Mouse (Mus musculus) lung, postnatal 0 days (tissue): ENCODE results near the gene Taok3. TPM values are rescaled to one million over a fixed set of nuclear protein-coding genes. Genes with fewer than 3 reads are reported as not detected.

Experiments
- ATAC-seq: fragments of 200-750 bp; cut with Nextera tagmentation; 2 replicates; pipeline ENCODE4 v1.8.0; 2017; ENCODE audit warnings: moderate library complexity
- DNase-seq: peaks from one replicate; pipeline ENCODE4 v3.0.0-alpha.2; 2016; ENCODE audit warnings: low spot score
- H3K27ac ChIP-seq: fragments of 300-500 bp; sonication (generic); 2 replicates; pipeline ENCODE4 v1.5.1; 2014; ENCODE audit warnings: antibody characterized with exemption, mild to moderate bottlenecking, low read length, mixed read lengths
- H3K27me3 ChIP-seq: fragments of 300-500 bp; sonication (generic); replicated peaks from 2 replicates; pipeline ENCODE4 v1.6.1; 2014; ENCODE audit warnings: low read length, mixed read lengths; ENCODE audit not compliant: insufficient read depth
- H3K36me3 ChIP-seq: fragments of 300-500 bp; sonication (generic); 2 replicates; pipeline ENCODE4 v1.6.1; 2014; ENCODE audit warnings: low read length, mixed read lengths; ENCODE audit not compliant: insufficient read depth
- H3K4me1 ChIP-seq: fragments of 300-500 bp; sonication (generic); 2 replicates; pipeline ENCODE4 v1.6.1; 2014; ENCODE audit warnings: antibody characterized with exemption, low read depth, low read length, mixed read lengths; ENCODE audit not compliant: insufficient read depth
- H3K4me2 ChIP-seq: fragments of 300-500 bp; sonication (generic); replicated peaks from 2 replicates; pipeline ENCODE4 v1.6.1; 2014; ENCODE audit warnings: low read depth, mild to moderate bottlenecking, low read length, moderate library complexity, mixed read lengths
- H3K4me3 ChIP-seq: fragments of 300-500 bp; sonication (generic); 2 replicates; pipeline ENCODE4 v1.5.1; 2014; ENCODE audit warnings: low read depth, low read length
- H3K9ac ChIP-seq: fragments of 300-500 bp; sonication (generic); replicated peaks from 2 replicates; pipeline ENCODE4 v1.6.1; 2014; ENCODE audit warnings: low read depth, mild to moderate bottlenecking
- H3K9me3 ChIP-seq: fragments of 300-500 bp; sonication (generic); 2 replicates; pipeline ENCODE4 v1.6.1; 2016; ENCODE audit warnings: low read length, mixed read lengths
- CTCF ChIP-seq: IDR thresholded peaks from 2 replicates; pipeline ENCODE4 v1.5.1; 2016; ENCODE audit warnings: antibody characterized with exemption, mild to moderate bottlenecking
- EP300 ChIP-seq: IDR thresholded peaks from 2 replicates; pipeline ENCODE4 v1.6.1; 2016; ENCODE audit warnings: antibody characterized with exemption, mild to moderate bottlenecking, control low read depth
- WGBS: fragments of 180-500 bp; shearing (Covaris S2); extraction: QIAGEN DNeasy Blood & Tissue Kit; methylation state at CpG from one replicate; pipeline ENCODE4 v1.1.7; 2014; 5-methylcytosine and 5-hydroxymethylcytosine counted together
- polyA plus RNA-seq: library from polyadenylated mRNA; unstranded; fragments of >200 nt; fragmentation: Nextera tagmentation; extraction: Ambion mirVana; gene quantifications from 2 replicates; pipeline ENCODE4 v1.2.1, GENCODE M21; 2015

Taok3 gene
- polyA plus RNA-seq, 1 experiment from 2014 or later, result 55.5 TPM

DNA sequence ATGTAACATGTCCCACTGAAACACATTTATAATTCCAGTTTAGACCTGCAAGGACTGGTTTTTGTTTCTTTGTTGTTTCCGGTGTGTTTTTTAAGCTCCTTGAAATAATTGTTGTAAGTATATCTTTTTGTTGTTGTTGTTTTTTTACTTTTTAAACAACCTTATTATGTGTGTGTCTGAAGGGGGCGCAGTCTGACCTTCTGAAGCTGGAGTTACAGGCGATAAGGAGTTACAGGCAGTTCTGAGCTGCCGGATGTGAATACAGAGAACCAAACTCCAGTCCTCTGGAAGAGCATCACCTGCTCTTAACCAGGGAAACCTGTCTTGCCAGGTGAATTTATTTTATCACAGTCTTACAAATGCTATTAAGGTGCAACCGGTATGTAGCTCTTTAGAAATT, 185.8 kb downstream of the Taok3 start:
- no peaks in the 10 kb centered on the region for H3K27me3 ChIP-seq
- H3K9ac ChIP-seq, result no peak overlapping the region
- no peak for TF ChIP-seq EP300
- TF ChIP-seq CTCF, result peak; percentile 15
- H3K4me1 ChIP-seq, result no peaks in the 10 kb centered on the region
- no peak overlapping the region for H3K4me2 ChIP-seq
- no peak overlapping the region for H3K27ac ChIP-seq
- DNase-seq (no peak), ATAC-seq (no peak)
- H3K36me3 ChIP-seq, result no peaks in the 10 kb centered on the region
- no peaks in the 10 kb centered on the region for H3K9me3 ChIP-seq
- 82% methylated on average over 5 of the region's 5 CpGs for WGBS
- no peak overlapping the region for H3K4me3 ChIP-seq

DNA sequence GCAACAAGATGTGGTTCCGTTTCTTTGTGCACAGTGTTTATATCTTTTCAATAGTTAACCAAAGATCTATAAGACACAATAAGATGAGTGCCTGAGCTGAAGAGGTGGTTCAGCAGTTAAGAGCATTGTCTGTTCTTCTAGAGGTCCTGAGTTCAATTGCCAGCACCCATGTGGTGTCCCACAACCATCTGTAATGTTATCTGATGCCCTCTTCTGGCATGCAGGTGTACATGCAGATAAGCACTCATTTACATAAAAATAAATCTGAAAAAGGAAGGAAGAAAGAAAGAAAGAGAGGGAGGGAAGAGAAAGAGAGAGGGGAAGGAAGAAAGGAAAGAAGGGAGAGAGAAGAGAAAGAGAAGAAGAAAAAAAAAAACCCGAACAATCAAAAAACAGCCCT, 186.9 kb downstream of the Taok3 start:
- 86% methylated on average over 2 of the region's 2 CpGs for WGBS
- H3K36me3 ChIP-seq, result no peaks in the 10 kb centered on the region
- H3K9me3 ChIP-seq, result no peaks in the 10 kb centered on the region
- ATAC-seq (no peak), DNase-seq (no peak)
- H3K4me2 ChIP-seq, result no peak overlapping the region
- H3K27ac ChIP-seq, result no peak overlapping the region
- H3K4me1 ChIP-seq, result no peaks in the 10 kb centered on the region
- H3K9ac ChIP-seq, result no peak overlapping the region
- TF ChIP-seq CTCF, result 0 out of 2 replicates have a peak, but pooled peaks have one; percentile 30
- TF ChIP-seq EP300, result no peak
- no peak overlapping the region for H3K4me3 ChIP-seq
- H3K27me3 ChIP-seq, result no peaks in the 10 kb centered on the region

DNA sequence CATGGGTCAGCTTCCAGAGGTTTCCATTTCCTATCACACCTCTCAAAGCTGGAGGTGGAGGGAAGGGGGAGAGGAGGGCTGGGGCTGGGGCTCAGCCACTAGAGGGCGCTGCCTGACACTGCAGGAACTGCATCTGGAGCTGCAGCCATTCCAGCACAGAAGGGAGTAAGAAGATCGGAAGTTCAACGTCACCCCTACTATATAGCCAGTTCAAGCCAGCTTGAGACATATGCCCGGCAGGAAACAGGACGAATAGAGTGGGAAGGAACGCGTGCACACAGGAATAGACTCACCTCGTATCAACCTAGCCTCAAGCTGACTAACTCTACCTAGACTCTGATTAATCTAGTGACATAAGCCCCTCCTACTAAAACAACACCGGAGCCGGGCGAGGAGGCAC, 187.8 kb downstream of the Taok3 start:
- Histone ChIP-seq H3K9ac (no peak overlapping the region), H3K9me3 (no peaks in the 10 kb centered on the region), H3K4me3 (no peak overlapping the region), H3K36me3 (no peaks in the 10 kb centered on the region), H3K4me2 (no peak overlapping the region), H3K27me3 (no peaks in the 10 kb centered on the region), H3K27ac (no peak overlapping the region), H3K4me1 (no peaks in the 10 kb centered on the region)
- peak; percentile 86 for ATAC-seq
- TF ChIP-seq EP300, result no peak
- peak; percentile 89 for TF ChIP-seq CTCF
- WGBS, result 19% methylated on average over 11 of the region's 11 CpGs
- DNase-seq, result peak; percentile 83

DNA sequence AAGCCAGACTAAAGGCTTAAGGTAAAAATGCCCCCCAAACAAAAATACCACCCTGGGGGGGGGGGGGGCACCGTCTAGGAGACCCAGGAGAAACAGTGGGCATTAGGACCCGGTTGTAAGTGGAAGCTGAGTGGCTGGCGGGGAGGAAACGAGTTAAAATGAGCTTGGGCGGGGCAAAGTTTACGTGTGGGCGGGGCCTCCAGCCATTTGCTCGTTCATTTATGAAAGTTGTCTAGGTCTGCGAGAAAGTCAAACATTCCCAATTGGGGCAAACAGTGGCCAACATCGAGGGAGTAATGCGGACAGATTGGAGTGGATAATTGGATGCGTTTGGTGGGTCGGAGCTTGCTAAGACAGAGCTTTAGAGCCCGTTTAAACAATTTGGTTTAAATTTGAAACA, 193.5 kb downstream of the Taok3 start:
- peak; percentile 49 for ATAC-seq
- Histone ChIP-seq H3K9me3 (no peaks in the 10 kb centered on the region), H3K36me3 (no peaks in the 10 kb centered on the region), H3K9ac (no peak overlapping the region), H3K4me2 (peak overlapping the region; percentile 47), H3K27ac (peak overlapping the region; percentile 48), H3K27me3 (no peaks in the 10 kb centered on the region), H3K4me3 (peak overlapping the region; percentile 26), H3K4me1 (peaks cover 7% of the 10 kb centered on the region; the same call in 1 of the 2 replicates)
- DNase-seq, result peak; percentile 80
- TF ChIP-seq EP300 (no peak), CTCF (no peak)
- WGBS, result 10% methylated on average over 14 of the region's 14 CpGs

DNA sequence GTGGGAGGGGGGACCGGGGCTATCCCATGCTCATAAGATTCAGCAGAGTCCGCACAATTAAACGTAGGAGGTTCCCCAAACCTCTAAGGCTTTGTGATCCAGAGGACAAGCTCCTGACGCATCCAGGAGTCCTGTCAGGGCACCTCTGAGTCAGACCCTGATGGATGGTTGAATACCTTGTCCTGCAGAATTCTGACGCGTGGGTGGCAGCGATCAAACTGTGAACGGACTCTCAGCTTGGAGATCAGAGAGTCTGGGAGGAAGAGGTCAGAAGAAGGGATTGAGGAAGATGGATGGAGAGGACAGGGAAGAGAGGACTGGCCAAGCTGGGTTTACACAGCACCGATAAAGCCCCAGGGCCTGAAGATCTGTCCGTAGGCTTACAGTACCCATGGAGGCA, 194.0 kb downstream of the Taok3 start:
- peaks cover 7% of the 10 kb centered on the region; the same call in 1 of the 2 replicates for H3K4me1 ChIP-seq
- no peak for TF ChIP-seq CTCF
- TF ChIP-seq EP300, result no peak
- peak overlapping the region; percentile 26 for H3K4me3 ChIP-seq
- H3K9ac ChIP-seq, result no peak overlapping the region
- no peaks in the 10 kb centered on the region for H3K9me3 ChIP-seq
- peak overlapping the region; percentile 48 for H3K27ac ChIP-seq
- no peaks in the 10 kb centered on the region for H3K36me3 ChIP-seq
- ATAC-seq (no peak), DNase-seq (no peak)
- peak overlapping the region; percentile 47 for H3K4me2 ChIP-seq
- no peaks in the 10 kb centered on the region for H3K27me3 ChIP-seq
- WGBS, result 17% methylated on average over 10 of the region's 10 CpGs

DNA sequence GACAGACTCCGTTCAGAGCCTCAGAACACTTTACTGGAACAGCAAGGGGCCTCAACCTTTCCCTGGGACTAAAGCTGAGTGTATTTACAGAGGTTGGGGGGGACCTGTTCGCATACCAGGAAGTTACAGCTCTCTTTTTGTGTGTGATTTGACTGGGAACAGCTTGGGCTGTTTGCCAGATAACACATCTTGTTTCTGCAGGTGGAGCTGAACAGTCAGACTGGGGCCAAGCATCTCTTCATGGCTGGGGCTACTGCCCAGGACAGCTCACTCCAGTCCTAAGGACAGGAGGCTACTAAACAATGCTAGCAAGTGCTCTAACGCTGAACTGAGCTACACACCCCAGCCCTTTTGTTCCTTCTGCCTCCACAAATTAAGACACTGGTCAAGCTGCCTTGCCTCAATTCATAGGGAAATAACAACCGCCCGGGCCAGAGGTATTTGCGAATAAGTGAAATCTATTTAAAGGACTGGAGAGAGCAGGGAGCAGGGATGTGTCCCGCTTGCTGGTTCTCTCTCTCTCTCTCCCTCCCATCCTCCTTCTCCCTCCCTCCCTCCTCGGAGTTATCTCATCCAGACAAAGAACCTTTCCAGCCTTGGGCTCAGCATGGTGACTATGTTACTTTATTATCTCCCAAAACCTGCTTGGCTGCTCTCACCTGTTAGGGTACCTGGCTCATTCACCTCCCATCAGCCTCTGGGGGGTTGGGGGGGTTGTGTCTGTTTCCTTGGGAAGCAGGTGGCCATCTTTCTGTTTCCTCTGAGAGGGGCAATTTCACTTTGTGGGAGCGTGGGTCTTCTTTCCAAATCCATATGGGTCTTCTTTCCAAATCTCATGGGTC, 194.9 kb downstream of the Taok3 start:
- Histone ChIP-seq H3K4me2 (no peak overlapping the region), H3K9me3 (no peaks in the 10 kb centered on the region), H3K9ac (no peak overlapping the region), H3K36me3 (no peaks in the 10 kb centered on the region), H3K4me1 (peaks cover 7% of the 10 kb centered on the region; the same call in 1 of the 2 replicates), H3K4me3 (no peak overlapping the region), H3K27ac (peak overlapping the region; percentile 48), H3K27me3 (no peaks in the 10 kb centered on the region)
- TF ChIP-seq EP300 (no peak), CTCF (no peak)
- 27% methylated on average over 9 of the region's 9 CpGs for WGBS
- peak; percentile 55 for ATAC-seq
- peak; percentile 84 for DNase-seq
